Mouse (Mus musculus): ENCODE data around the gene Tmem255a.

The Tmem255a gene

GRCm38 (mm10) chrX:38165315-38165714, 86.9 kb downstream of the Tmem255a start:
- DNase-seq, result no peak

GRCm38 (mm10) chrX:38159097-38159496, 93.1 kb downstream of the Tmem255a start:
- no peak for DNase-seq
